Mouse (Mus musculus) lung, postnatal 4 days (tissue): Measurements from ENCODE around the gene Glp1r.

ENCODE experiments used
- DNase-seq, 2 experiments: peaks; one replicate each; pipeline ENCODE4 v3.0.0; 2021

The Glp1r gene

DNA sequence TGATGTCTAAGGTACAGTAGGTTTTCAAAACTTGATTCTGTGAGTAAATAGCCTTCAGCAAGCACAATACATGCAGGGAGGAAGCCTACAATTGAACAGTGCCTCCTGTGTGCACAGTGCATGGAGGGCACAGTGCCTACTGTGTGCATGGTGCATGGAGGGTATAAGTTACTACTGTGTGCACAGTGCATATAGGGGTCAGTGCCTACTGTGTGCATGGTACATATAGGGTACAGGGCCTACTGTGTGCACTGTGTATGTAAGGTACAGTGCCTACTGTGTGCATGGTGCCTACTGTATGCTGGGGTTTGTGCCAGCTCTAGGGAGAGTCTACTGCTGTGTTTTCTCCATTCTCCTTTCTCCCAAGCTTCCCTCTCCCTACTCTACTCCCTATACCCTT lies 12.6 kb downstream of the Glp1r start:
- DNase-seq, result no peak

GRCm38 (mm10) chr17:30923566-30923965 lies 21.9 kb downstream of the Glp1r start:
- DNase-seq, result no peak

DNA sequence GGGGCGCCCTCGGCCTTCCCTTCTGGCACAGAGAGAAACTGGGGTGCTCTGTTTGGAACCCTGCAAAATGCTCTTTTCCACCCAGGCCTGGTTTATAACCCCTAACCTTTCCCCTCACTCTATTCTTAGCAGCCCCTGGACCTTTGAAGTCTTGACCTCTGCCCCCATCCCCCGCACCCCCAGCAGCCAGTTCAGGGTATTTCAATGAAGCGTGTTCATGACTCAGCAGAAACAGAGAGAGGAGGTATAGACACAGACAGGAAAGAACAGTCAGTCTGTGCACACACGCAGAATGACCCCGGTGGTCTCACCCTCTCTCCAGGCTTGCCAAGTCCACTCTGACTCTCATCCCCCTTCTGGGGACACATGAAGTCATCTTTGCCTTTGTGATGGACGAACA lies 29.2 kb downstream of the Glp1r start:
- peak in 1 of 2 experiments; percentile 15 for DNase-seq

DNA sequence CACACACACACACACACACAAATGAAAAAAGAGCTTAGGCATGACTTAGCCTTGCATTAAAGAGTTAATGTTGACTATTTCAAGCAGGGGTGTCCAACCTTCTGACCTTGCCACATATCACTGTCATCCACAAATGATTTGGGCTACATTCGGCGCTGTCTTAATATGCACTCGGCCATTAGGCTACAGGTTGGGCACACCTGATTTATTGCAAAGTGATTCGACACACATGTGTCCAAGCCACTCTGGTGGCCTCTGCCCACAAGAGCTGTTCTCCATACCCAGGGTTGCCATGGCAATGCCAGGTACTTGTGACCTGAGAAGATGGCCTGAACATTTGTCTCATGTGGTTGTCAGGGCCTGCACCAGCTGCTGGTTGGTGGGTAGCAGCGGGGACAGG lies 31.2 kb downstream of the Glp1r start:
- peak in 1 of 2 experiments; percentile 12 for DNase-seq

DNA sequence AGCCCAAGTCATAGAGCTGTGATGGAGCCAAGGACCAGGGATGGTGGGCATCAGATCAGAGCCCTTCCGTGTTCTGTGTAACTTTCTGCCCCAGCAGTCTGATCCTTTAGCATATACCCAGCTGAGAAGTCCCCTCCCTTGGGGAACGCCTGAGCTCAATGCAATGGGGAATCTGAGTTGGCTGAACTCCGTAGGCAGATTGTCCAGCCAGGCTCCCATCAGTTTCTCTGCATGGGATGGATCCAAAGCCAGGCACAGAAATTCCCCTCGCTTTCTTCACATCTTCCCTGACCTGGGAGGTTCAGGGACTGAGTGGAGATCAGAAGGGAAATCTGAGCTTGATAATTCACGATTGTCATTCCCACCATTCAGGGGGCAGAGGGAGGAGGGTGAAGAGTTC lies 33.7 kb downstream of the Glp1r start:
- no peak for DNase-seq

DNA sequence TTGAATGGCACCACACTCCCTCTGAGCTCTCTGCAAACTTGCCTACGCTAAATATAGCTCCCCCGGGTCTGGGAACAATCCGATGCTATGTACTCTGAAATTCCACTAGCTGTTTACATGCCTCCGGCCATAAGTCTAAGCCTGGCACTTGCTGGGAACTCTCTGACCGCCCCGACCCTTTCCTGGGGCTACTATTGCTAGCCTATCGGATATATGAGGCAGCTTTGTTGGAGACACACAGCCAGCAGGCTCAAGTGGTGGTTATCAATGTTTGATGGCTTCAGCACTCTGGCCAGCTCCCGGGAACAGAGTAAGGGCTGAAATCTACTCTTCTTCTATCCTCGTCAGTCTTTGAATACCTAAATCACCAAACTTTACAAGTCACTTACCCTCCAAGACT lies 36.9 kb downstream of the Glp1r start:
- DNase-seq, result peak in 1 of 2 experiments; percentile 14

- DNase-seq, result peak in 1 of 2 experiments; percentile 3
These were observed 46.8 kb downstream of the Glp1r start for GRCm38 (mm10) chr17:30948382-30948781.

DNA sequence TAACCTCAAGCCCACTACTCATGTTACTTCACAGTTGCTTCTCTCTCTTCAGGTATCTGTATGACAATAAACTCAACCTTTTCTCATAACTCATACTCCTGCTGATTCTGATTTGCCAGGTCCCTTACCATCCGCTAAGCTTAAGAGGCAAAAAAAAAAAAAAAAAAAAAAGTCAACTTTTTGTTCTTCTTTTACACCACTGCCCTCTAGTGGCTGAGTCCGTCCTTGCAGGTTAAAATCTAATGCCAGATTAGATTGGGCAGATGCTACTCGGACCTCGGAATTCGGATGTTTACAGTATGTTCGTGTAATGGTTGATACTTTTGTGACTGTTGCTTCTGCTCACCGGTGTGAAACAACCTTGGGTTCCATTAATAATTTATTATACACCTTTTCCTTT lies 49.2 kb downstream of the Glp1r start:
- DNase-seq, result peak; percentile 12 to 76

GRCm38 (mm10) chr17:30951600-30951999 lies 50.0 kb downstream of the Glp1r start:
- no peak for DNase-seq

GRCm38 (mm10) chr17:30954340-30954739 lies 52.7 kb downstream of the Glp1r start, which contains the start of gene Umodl1:
Gene Umodl1 (plus strand): TSS chr17:30954640.
- peak in 1 of 2 experiments; percentile 14 for DNase-seq

- peak in 1 of 2 experiments; percentile 4 for DNase-seq
These were observed 60.4 kb downstream of the Glp1r start for GRCm38 (mm10) chr17:30961936-30962592.

DNA sequence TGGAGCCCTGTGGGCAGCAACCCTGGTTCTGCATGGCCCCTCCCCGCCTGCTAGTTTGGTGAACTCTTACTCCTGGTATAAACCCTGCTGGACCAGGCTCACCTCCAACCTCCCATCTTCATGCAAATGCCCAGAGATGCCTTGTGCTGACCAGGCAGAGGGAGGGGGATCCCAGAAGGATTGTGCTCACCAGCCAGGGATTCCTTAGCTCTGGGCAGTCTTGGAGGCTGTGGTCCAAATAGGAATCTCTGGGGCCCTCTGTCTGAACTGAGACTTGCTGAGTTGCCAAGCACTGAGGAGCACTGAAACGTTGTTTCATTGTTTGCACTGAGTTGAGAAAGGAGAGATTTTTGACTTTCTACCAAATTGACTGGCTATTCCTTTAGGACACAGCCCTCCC lies 61.3 kb downstream of the Glp1r start:
- DNase-seq, result peak in 1 of 2 experiments; percentile 17

DNA sequence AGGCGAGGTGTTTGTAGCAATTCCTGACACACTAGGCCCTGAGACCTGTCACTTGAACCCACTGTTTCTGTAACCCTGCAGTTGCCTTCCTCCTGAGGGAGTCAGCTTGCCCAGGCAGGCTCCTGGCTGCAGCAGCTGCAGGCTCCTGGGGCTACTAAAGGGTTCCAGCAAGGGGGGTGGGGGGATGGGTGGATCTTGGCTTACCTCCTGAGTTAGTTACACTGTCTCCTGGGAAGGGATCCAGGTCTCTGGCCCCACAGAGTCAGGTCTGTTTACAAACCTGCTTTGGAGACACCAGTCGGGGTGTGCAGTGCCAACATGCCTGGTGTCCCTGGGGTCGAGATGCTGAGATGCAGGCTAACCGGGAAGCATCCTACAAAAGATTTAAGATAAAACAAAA lies 68.4 kb downstream of the Glp1r start:
- DNase-seq, result no peak

DNA sequence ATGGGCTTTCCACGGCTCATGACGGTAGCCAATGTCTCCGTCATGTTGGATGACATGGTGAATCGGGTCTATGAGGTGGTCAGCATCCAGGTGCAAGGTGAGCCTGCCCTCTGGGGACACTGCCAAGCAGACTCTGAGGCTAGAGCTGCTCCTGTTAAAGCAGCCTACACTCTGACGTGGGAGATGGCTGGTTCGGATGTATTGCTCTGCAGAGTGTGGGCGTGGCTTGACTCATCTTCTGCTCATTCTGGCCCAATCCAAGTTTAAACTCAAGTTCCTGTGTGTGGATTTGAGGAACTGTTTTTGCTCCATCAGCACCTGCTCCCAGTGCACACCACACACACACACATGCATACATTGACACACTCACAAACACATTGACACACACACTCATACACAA lies 70.3 kb downstream of the Glp1r start:
- no peak for DNase-seq

GRCm38 (mm10) chr17:30973332-30973731 lies 71.7 kb downstream of the Glp1r start:
- peak; percentile 24 to 52 for DNase-seq

- DNase-seq, result no peak
These were observed 75.7 kb downstream of the Glp1r start for GRCm38 (mm10) chr17:30977290-30977689.

DNA sequence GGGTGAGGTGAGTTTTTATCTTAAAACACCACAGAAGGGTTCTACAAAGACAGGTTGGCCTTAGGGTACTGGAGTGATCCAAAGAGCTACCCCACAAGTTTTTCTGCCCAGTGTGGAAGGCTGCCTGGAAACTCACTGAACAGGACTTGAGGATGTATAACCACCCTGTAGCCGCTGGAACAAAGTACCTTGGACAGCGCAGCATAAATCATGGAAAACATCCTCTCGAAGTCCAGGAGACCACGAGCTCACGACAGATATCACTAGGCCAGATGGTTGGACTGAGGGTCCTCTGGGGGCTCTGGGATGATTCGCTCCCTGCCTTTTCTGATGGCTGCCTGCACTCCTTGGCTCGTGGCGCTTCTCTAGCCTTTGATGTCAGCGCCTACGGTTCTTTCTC lies 76.9 kb downstream of the Glp1r start:
- DNase-seq, result no peak

DNA sequence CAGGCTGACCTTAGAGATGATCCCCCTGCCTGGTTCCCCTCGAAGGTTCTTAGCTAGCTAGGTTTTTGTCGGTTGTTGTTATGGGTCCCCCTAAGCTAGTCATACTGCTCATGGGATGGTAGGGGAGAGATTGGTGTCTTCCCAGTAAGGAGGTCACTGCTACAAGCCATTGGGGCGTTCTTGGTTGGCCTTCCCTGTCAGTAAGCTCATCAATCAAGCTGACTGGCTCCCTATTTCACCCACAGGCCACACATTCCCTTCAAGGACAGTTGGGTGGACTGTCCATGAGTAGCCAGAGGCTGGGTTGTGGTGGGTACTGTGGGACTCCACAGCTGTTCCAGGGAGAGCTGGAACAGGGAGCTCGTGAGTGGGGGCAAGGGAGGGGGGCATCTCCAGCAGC lies 81.9 kb downstream of the Glp1r start:
- no peak for DNase-seq

- DNase-seq, result peak in 1 of 2 experiments; percentile 28
These were observed 88.6 kb downstream of the Glp1r start for GRCm38 (mm10) chr17:30990254-30990653.
